Mouse (Mus musculus) thymus, adult 2 months (tissue): Measurements from ENCODE around the gene Tmem30a.

Experiments
- CTCF ChIP-seq: fragments of 200-500 bp; IDR thresholded peaks from 2 replicates; pipeline ENCODE4 v1.5.1; 2012; ENCODE audit warnings: mild to moderate bottlenecking, control low read depth, low read length, moderate library complexity, borderline replicate concordance; ENCODE audit not compliant: control insufficient read depth, poor library complexity, insufficient read depth; ENCODE audit errors: extremely low read depth
- POLR2A ChIP-seq: fragments of 200-500 bp; IDR thresholded peaks from 2 replicates; pipeline ENCODE4 v1.6.1; 2012; ENCODE audit warnings: mild to moderate bottlenecking, low read length, control low read depth, moderate library complexity; ENCODE audit not compliant: control insufficient read depth, poor library complexity, insufficient read depth; ENCODE audit errors: extremely low read depth

- TF ChIP-seq CTCF (no peak), POLR2A (no peak)
These were observed 36.8 kb upstream of the Tmem30a start for GRCm38 (mm10) chr9:79829842-79830800.
